Mouse (Mus musculus) neural tube, embryonic 14.5 days (tissue): ENCODE data around the gene 1700022I11Rik. TPM values are rescaled to one million over a fixed set of nuclear protein-coding genes. Genes with fewer than 3 reads are reported as not detected.

Experiments used
- ATAC-seq: fragments of 200-750 bp; cut with Nextera tagmentation; 2 replicates; pipeline ENCODE4 v1.8.0; 2017; ENCODE audit warnings: low read depth, mild to moderate bottlenecking, moderate TSS enrichment, moderate library complexity
- H3K27ac ChIP-seq: fragments of 300-500 bp; sonication (generic); 2 replicates; pipeline ENCODE4 v1.5.1; 2014; ENCODE audit warnings: low read depth, mild to moderate bottlenecking, control low read depth, low read length, moderate library complexity, mixed read lengths
- H3K27me3 ChIP-seq: fragments of 300-500 bp; sonication (generic); 2 replicates; pipeline ENCODE4 v1.6.1; 2014; ENCODE audit warnings: low read length; ENCODE audit not compliant: control insufficient read depth, insufficient read depth
- H3K36me3 ChIP-seq: fragments of 300-500 bp; sonication (generic); 2 replicates; pipeline ENCODE4 v1.6.1; 2014; ENCODE audit warnings: low read length, mixed read lengths; ENCODE audit not compliant: control insufficient read depth, insufficient read depth
- H3K4me1 ChIP-seq: fragments of 300-500 bp; sonication (generic); 2 replicates; pipeline ENCODE4 v1.6.1; 2014; ENCODE audit warnings: low read length; ENCODE audit not compliant: control insufficient read depth, insufficient read depth
- H3K4me2 ChIP-seq: fragments of 300-500 bp; sonication (generic); 2 replicates; pipeline ENCODE4 v1.6.1; 2014; ENCODE audit warnings: mild to moderate bottlenecking, low read depth, low read length, control low read depth
- H3K4me3 ChIP-seq: fragments of 300-500 bp; sonication (generic); 2 replicates; pipeline ENCODE4 v1.5.1; 2014; ENCODE audit warnings: low read depth, low read length, control low read depth, mixed read lengths
- H3K9ac ChIP-seq: fragments of 300-500 bp; sonication (generic); replicated peaks from 2 replicates; pipeline ENCODE4 v1.6.1; 2014; ENCODE audit warnings: low read depth, mild to moderate bottlenecking, control low read depth, low read length, mixed read lengths
- H3K9me3 ChIP-seq: fragments of 300-500 bp; sonication (generic); 2 replicates; pipeline ENCODE4 v1.6.1; 2016; ENCODE audit warnings: low read length; ENCODE audit not compliant: control insufficient read depth
- WGBS: fragments of 180-500 bp; shearing (Covaris S2); extraction: QIAGEN DNeasy Blood & Tissue Kit; methylation state at CpG from one replicate; pipeline ENCODE4 v1.1.7; 2014; 5-methylcytosine and 5-hydroxymethylcytosine counted together
- polyA plus RNA-seq: library from polyadenylated mRNA; unstranded; fragments of >200 nt; fragmentation: Nextera tagmentation; extraction: Ambion mirVana; gene quantifications from 2 replicates; pipeline ENCODE4 v1.2.1, GENCODE M21; 2014

The 1700022I11Rik gene
- polyA plus RNA-seq, 1 experiment from 2014 or later: 1.1 TPM

DNA sequence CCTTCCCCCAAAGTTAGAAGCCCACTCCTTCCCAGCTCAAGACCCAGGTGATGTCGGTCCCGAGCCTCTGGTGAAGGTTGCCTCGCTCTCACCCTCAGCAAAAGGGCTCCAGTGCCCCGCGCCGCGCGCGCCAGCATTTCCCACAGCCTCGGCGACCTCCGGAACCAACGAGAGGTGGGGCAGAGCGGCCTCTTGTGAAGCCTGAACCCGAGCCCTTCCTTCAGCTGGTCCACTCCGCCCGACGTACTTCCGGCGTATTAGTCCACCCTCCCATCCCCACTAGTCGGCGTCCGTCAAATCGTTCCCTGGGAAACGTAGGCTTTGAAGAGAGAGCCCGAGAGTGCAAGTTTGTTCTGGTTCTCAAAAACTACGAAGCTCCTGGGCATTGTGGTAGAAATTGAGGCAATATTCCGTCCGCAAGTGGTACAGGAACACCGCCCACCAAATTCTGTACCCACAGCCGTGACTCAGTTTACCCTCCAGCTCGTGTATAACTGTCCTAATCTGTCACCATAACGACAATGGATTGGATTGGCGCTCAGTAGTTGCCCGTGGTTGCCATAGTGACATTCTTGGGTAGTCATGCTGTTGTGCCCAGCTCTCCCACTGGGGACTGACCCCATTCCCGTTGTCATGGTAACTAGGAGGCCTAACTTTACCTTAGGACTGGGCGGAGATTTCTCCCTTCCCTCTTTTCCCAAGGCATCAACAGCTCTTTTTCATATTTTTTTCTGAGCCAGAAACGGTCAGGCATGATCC lies 62.0 kb downstream of the 1700022I11Rik start, which contains the start of gene Stoml2:
TSS of gene Stoml2 (minus strand) at position 474 of the 759 bp plus-strand sequence.
- peaks cover 35% of the 10 kb centered on the region for H3K36me3 ChIP-seq
- under 1% methylated on average over 38 of the region's 38 CpGs for WGBS
- H3K9me3 ChIP-seq: no peaks in the 10 kb centered on the region
- ATAC-seq: peak; percentile 97
- H3K4me1 ChIP-seq: peaks cover 6% of the 10 kb centered on the region
- H3K27ac ChIP-seq: peak within 1 kb of the TSS; percentile 88
- H3K4me2 ChIP-seq: peak within 1 kb of the TSS; percentile 87
- H3K27me3 ChIP-seq: no peaks in the 10 kb centered on the region
- H3K9ac ChIP-seq: peak within 1 kb of the TSS; percentile 88
- peak within 1 kb of the TSS; percentile 68 for H3K4me3 ChIP-seq

DNA sequence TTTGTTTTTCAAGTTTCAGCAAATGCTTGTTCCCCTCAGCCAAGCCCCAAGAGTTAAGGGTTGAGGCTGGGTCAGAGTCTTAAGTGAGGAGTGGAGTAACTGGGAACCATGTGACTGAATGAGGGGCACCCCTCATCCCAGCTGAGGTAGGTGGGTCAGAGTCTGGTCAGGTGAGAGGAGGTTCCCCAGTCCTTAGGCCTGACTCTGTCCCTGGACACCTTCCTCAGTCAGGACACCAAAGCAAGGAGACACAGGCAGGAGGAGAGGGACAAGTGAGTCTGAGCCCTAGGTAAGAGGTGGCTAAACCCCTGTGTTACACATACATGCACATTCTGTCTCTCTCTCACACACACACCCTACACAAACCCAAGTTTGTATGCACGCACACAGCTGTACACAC lies 63.1 kb downstream of the 1700022I11Rik start:
- Histone ChIP-seq H3K36me3 (peaks cover 33% of the 10 kb centered on the region), H3K27me3 (no peaks in the 10 kb centered on the region), H3K4me1 (peaks cover 6% of the 10 kb centered on the region), H3K4me2 (no peak overlapping the region), H3K27ac (no peak overlapping the region), H3K9ac (no peak overlapping the region), H3K9me3 (no peaks in the 10 kb centered on the region), H3K4me3 (no peak overlapping the region)
- no peak for ATAC-seq
- 100% methylated on average over 1 of the region's 1 CpGs for WGBS

Other genes with a start within 250 kb of the 1700022I11Rik start
- 1.4 TPM in 1 of 2 replicates, not detected in the other for gene 4930578G10Rik, start 234.1 kb upstream of the 1700022I11Rik start, polyA plus RNA-seq
- gene Ccl19, start 213.0 kb upstream of the 1700022I11Rik start, polyA plus RNA-seq: 0.45 TPM in 1 of 2 replicates, not detected in the other
- gene Ccl21a, start 195.6 kb upstream of the 1700022I11Rik start, polyA plus RNA-seq: 0.68 and 1.1 TPM in 2 replicates
- gene Fam205a1, start 115.7 kb upstream of the 1700022I11Rik start, polyA plus RNA-seq: 0.12 and 0.23 TPM in 2 replicates
- gene Gm12394, start 112.8 kb upstream of the 1700022I11Rik start, polyA plus RNA-seq: 0.79 and 0.84 TPM in 2 replicates
- gene Fam205c, start 95.4 kb upstream of the 1700022I11Rik start, polyA plus RNA-seq: 2.1 and 4.8 TPM in 2 replicates
- 41.1 and 48.7 TPM in 2 replicates for gene Phf24, start 52.9 kb upstream of the 1700022I11Rik start, polyA plus RNA-seq
- 44.1 and 44.7 TPM in 2 replicates for gene Dnajb5, start 19.8 kb upstream of the 1700022I11Rik start, polyA plus RNA-seq
- gene Vcp, start 30.9 kb downstream of the 1700022I11Rik start, polyA plus RNA-seq: 435 and 534 TPM in 2 replicates
- gene Fancg, start 40.9 kb downstream of the 1700022I11Rik start, polyA plus RNA-seq: 18.9 and 21.6 TPM in 2 replicates
- 24.6 and 26.4 TPM in 2 replicates for gene Pigo, start 56.2 kb downstream of the 1700022I11Rik start, polyA plus RNA-seq
- 223 and 227 TPM in 2 replicates for gene Stoml2, start 62.1 kb downstream of the 1700022I11Rik start, polyA plus RNA-seq
- 22.8 and 25.2 TPM in 2 replicates for gene Fam214b, start 76.6 kb downstream of the 1700022I11Rik start, polyA plus RNA-seq
- 17.5 and 20.3 TPM in 2 replicates for gene Unc13b, start 89.3 kb downstream of the 1700022I11Rik start, polyA plus RNA-seq